Mouse (Mus musculus): ENCODE data around the gene Il13ra1. TPM values are rescaled to one million over a fixed set of nuclear protein-coding genes. Genes with fewer than 3 reads are reported as not detected.
A peak's percentile ranks its signal among the peaks of the same experiment; 100 is the strongest.

Gene Il13ra1
- total RNA-seq, 2 experiments from 2014 or later: 32.8 to 33.5 TPM

DNA sequence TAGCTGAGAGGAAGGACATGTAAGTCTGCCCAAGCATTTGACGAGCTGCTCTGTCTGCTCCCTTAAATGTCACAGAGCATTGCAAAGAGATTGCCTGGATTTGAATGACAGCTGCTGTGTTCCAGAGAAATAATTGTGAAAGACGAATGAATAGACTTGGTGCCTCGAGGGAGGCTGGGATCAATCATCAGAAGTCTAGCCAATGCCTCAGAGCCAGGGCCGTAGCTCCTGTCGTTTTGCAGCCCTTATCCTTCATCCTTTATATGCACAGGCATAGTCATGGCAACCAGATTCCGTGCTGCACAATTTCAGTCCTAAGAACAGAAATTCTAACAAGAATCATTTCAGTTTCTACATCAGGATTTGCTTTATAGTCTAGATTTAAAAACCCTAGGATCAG lies 74.5 kb downstream of the Il13ra1 start:
- no peak for DNase-seq
- intact Hi-C loops (cut with DNase I): loop anchor here (2.0 to 10.0 kb wide), 2 partner anchors 162 to 190 kb away; no protein-coding TSS in a partner anchor

DNA sequence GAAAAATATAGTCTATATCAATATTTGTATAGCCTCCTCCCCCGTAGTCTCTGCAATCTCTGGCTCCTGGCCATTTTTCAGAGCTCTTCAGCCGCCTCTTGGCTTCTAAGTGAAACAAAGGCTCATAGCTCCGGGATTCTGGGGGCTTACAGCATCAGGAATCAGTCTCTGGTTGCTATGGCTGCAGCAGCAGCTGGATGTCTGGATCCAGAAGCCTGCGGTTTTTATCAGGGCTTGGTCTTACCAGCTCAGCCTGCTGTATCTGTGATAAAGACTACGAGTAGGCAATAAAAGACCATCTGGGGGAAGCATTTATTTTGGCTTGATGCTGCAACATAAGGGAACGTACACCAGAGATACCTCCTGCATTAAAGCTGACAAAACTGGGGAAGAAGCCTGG lies 82.0 kb downstream of the Il13ra1 start:
- intact Hi-C loops (cut with DNase I): no loop called here
- no peak for DNase-seq

DNA sequence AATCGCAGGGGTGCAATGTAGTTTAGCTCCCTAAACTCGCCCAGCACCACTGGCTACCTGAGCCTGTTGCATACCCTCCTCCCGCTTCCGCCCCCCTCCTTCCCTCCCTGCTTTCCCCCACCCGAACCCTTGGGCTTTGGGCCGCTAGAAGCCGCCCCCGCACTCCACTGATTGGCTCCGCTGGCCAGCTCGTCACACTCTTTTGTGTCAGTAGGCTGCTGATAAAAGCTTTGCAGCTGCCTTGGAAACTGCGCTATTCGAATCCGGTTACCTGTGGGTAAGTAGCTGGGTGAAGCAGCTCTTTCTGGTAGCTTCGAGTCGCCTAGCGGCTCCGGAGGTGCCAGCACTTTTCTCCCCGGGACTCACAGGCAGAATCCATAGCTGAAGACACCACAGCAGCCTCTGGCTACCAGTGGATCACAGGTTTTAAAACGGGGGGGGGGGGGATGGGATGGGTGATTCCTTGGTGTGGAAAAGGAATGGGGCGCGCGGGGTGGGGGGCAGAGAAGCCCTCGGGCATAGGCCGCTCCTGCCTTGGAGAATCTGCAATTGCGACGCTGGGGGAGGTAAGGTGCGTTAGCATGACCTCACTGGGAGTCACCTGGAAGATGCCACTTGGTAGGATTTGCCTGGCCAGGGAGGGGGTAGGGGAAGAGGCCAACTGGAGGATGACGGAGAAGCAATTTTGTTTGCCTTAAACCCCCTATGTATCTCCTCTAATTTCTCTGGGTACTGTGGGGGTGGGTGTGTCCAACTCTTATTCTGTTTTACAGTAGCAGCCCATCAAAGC lies 84.0 kb downstream of the Il13ra1 start, which contains the start of gene Zcchc12:
TSS of gene Zcchc12 (plus strand) at position 169 of the 790 bp plus-strand sequence.
- DNase-seq: peak in 1 of 2 experiments; percentile 2
- intact Hi-C loops (cut with DNase I): no loop called here

DNA sequence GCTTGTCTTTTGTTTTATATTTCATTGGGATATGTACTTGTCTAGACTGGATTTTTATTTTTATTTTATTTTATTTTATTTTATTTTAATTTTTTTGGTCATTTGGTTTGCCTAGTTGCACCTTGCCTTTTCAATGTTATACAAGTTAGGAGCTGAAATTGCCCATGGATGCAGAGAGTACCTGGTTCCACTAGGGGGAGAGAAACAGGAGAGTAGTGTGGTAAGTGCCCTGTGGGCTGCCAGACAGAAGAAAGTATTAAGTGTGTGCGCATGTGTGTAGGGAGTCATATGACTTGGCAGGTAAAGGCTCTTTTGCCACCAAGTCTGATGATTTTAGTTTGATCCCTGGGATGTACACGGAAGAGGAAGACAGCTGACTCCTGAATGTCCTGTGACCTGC lies 97.6 kb downstream of the Il13ra1 start:
- intact Hi-C loops (cut with DNase I): no loop called here
- no peak for DNase-seq

GRCm38 (mm10) chrX:36211216-36211615 lies 99.3 kb downstream of the Il13ra1 start:
- no peak for DNase-seq
- intact Hi-C loops (cut with DNase I): no loop called here

Other genes starting within 250 kb of the Il13ra1 start
- 1 to 10 TPM; 4.9 to 5.1 TPM for gene Dock11, start 223.3 kb upstream of the Il13ra1 start, total RNA-seq (2021)
- gene Zcchc12, start 83.8 kb downstream of the Il13ra1 start, total RNA-seq (2021): under 1 TPM in 1 of 2 experiments, not detected in 1; 0.19 TPM
- 1 to 10 TPM; 1.3 to 1.8 TPM for gene Lonrf3, start 216.2 kb downstream of the Il13ra1 start, total RNA-seq (2021)